Mouse (Mus musculus) adrenal gland, postnatal 10 days (tissue): ENCODE data around the gene Ahdc1. TPM values are rescaled to one million over a fixed set of nuclear protein-coding genes. Genes with fewer than 3 reads are reported as not detected.

Experiments used
- DNase-seq: peaks from one replicate; pipeline ENCODE4 v3.0.0; 2021; ENCODE audit warnings: mixed read lengths
- total RNA-seq, 2 experiments: library from RNA; stranded (reverse); gene quantifications; 2 replicates each; pipeline ENCODE4 v1.2.3; 2021

The Ahdc1 gene
- total RNA-seq, 2 experiments from 2014 or later = 50.8 to 74.3 TPM

GRCm38 (mm10) chr4:133039116-133039819 is 28.2 kb downstream of the Ahdc1 start:
- peak; percentile 77 for DNase-seq

GRCm38 (mm10) chr4:133039832-133040231 is 28.8 kb downstream of the Ahdc1 start:
- DNase-seq = no peak

DNA sequence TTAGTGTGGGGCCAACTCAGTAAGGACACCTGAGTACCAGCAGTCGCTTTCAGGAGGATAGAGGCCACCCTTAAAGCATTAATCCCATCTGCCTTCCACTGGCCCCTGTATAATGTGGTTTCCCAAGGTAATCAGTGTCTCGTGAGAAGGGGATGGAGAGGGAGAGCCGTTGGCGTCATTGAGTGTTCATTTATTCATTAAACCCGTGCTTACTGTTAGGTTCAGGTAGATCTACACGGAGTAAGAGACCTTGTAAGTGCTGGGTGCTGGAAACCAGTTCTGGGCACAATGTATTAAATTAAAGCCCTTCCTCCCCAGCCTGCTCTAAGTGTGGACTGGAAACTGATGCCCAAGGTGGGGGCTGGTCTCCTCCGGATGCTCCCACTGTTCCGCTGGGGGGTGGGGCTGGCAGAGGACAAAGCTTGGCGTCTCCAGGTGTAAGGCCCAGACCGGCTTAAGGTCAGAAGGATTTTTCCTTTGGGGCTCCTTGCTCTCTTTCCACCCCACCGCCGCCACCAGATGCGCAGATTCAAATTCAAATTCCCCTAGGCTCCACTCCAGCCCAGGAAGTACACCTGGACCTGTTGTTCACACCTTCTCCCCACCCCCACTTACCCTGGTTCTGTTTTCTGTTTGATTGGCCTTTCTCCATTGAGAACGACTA is 29.3 kb downstream of the Ahdc1 start:
- no peak for DNase-seq

- DNase-seq = no peak
Observed at GRCm38 (mm10) chr4:133042244-133042643, 31.2 kb downstream of the Ahdc1 start.

DNA sequence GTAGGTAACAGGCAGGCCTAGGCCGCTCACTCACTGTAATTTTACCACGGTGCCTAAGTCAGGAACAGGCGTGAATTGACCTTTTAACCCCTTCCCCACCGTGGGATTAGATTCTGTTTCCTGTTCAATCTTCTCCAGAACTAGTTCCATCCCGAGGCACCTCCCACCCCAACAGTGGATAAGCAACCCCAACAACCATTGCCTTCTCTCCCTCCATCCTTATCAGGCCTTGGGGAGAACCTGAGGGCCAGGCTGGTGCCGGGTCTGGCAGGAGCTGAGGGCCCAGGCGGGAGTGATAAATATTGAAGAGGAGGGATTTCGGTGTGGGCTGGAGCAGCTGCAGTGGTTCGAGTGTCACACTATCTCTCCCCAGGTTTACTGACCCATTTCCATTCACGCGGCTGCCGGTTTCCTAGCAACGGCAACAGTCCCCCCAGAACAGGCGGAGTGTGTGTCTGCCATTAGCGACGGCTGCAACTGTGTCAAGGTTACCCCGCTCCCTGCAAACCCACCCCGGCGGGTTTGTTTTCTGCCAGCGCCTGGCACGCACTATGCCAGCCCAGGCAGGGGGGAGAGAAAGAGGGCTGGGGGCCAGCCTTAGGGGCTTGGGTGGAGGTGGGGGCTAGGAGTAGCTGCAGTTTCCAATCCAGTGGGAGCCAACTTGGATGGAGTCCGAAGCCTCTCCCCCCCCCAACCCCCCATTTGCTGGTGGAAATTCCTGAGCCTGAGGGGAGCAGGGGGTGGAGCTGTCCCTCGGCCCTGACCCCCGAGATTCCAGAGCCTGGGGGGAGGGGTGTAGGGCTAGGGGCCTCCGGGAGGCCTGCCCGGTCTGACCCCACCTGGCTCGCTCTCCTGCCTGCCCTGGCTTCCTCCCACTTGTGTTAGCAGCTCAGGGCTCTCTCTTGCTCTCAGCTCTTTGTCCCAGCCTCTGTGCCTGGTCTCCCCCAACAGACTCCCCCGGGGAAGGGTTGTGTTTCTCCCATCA is 31.9 kb downstream of the Ahdc1 start:
- DNase-seq = peak; percentile 79

DNA sequence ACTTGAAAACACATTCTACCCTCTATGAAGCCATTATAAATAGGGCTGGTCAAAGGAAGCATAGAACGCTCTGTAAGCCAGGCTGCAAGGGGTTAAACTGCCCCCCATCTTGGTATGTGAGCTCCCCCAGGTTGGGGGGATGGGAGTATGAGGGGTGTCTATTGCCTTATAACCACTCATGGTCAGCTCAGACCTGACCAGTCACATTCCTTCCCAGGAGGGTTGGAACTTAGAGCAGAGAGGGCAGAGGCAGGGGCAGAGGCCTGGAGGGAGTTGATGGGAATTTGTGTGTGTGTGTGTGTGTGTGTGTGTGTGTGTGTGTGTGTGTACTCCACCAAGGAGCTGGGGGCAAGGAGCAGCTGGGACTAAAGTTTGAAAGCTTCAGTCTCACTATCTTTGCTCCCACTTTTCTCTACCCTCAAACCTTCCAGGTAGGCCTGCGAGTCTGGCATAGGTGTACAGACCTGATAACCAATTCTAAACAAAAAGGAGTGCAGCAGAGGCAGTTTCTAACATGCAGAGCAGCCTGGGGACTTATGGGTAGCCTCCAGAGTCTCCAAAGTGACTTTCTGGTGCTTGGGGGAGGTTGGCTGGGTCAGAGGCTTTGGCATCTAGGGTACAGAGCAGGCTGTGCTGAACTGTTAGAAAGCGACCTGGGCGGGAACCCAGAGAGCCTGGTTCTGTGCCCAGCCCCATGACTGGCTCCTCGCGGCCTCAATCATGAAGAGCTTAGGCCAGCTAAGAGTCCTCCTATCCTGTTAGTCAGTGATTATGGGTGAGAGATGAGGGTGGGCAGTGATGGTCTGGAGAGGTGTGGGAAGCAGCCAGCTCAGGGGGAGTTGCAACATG is 33.0 kb downstream of the Ahdc1 start:
- DNase-seq = peak; percentile 83

DNA sequence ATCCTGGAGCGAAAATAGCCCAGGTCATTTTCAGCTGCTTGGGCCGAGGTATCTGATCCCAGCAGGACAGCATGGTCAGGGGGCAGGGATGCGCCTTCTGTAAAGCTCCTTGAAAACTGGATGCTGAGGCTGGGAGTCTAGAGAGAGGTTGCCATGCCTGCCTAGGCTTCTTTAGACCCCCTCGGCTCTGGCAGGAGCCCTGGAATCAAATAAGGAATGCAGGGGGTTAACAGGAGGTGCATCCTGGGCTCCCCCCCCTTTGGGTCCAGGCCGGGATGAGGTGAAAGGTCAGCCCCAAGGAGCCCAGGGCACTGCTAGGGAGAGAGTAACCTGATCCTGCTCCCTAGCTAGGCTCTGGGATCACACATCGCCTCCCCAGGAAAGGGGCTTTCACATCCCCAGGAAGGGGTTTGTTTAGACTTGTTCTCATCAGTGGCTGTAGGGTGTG is 33.6 kb downstream of the Ahdc1 start:
- no peak for DNase-seq

GRCm38 (mm10) chr4:133045771-133046474 is 34.9 kb downstream of the Ahdc1 start:
- no peak for DNase-seq

DNA sequence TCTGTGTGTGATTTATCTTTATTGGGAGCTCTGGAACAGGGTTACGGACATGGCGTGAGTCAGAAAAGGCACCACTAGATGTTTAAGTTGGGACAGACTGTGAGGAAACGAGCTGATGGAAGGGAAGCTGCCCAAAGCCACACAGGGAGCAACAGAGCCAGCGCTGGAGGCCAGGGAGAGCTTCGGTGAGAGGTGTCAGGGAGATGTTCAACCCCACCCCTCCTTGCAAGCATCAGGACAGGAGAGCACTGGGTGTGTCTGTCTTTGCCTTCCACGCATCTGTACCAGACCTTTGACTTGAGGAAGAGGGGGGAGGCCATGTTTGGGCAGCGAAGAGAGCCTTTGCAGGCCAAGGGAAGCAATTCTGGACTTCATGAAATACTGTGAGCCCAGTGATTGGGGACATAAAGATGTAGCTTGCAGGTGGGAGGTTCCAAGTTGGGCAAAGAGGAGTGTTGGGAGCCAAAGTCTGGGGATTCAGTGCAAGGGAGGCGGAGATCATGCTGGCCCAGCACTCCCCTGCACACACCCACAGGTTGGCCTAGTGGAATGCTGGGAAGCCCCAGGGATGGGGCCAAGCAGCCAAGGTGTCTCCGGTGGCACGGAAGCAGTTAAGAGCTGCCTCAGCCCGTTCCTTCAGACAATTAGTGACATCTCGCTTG is 35.8 kb downstream of the Ahdc1 start:
- DNase-seq = peak; percentile 70

GRCm38 (mm10) chr4:133047353-133048105 is 36.5 kb downstream of the Ahdc1 start:
- DNase-seq = no peak

GRCm38 (mm10) chr4:133049071-133049920 is 38.2 kb downstream of the Ahdc1 start:
- peak; percentile 74 for DNase-seq

DNA sequence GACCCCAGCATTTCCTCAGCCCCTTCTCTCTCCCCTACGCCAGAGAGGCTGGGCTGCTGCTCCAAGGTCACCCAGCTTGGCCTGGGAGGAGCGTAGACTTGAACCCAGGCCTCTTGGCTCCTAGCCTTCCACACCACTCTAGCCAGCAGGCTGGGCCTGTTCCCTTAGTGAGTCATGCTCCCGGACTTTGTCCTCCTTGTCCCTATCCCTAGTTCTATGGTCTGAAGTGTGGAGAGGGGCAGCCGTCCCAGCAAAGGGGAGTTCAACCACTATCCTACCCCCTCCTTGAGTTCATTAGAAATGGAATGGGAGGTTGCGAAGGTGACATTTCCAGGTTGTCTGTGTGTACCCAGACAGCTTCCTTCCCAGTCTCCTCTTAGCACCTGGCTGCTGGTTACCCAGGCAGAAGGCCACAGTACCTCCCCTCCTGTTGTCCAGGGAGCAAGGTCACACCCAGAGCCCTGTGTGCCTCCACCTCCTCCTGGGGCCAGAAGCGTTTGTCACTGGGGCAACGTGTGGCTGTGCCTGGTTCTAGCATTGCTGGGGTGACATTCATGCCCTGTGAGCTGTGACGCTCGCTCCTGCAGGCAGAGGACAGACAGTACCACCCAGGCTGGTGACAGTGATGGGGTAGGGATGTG is 39.3 kb downstream of the Ahdc1 start:
- DNase-seq = peak; percentile 16

GRCm38 (mm10) chr4:133050837-133051549 is 39.9 kb downstream of the Ahdc1 start:
- no peak for DNase-seq

GRCm38 (mm10) chr4:133051550-133051865 is 40.4 kb downstream of the Ahdc1 start:
- DNase-seq = no peak

- DNase-seq = no peak
Observed at GRCm38 (mm10) chr4:133052029-133052745, 41.1 kb downstream of the Ahdc1 start.

DNA sequence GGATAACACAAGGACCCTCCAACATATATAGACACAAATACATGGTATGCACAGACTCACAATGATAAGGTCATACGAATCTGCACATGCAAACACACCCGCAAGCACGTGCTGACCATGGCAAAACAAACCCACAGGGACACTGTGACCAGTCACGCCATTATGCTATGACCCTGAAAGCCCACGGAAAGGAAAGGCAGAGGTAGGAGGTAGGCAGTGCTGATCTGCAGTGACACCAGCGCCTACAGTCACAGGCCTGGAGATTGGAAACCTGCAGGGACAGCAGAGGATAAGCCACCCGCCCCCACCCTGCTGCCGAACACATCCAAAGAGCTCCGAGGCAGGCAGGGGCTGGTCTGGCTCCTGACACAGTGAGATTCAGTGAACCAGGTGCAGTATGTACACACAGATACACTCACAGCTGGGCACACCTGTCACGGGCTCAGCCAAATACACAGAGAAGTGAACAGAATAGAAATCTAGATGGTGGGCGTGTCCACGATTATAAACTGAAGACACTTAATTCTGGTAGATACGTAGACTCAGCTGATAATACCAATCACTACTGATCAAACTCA is 42.0 kb downstream of the Ahdc1 start:
- no peak for DNase-seq

DNA sequence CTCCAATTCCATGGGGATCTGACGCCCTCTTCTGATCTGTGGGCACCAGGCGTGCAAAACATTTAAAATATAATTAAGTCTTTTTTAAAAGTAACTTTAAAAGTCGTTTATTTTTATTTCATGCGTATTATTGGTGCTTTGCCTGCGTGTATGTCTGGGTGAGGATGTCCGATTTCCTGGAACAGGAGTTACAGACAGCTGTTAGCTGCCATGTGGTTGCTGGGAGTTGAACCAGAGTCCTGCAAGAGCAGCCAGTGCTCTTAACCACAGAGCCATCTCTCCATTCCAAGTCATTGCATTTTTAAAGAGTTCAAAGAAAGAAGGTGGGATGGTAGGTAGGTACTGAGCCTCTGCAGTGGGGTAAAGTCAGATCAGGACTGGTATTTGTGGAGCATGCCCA is 43.5 kb downstream of the Ahdc1 start:
- no peak for DNase-seq
